Mouse (Mus musculus) forebrain, postnatal 0 days (tissue): Measurements from ENCODE around the gene Rassf5. TPM values are rescaled to one million over a fixed set of nuclear protein-coding genes. Genes with fewer than 3 reads are reported as not detected.

Experiments used
- ATAC-seq: fragments of 200-750 bp; cut with Nextera tagmentation; 2 replicates; pipeline ENCODE4 v1.8.0; 2017; ENCODE audit warnings: mild to moderate bottlenecking, moderate library complexity
- DNase-seq: peaks from one replicate; pipeline ENCODE4 v3.0.0-alpha.2; 2015
- H3K27ac ChIP-seq: fragments of 300-500 bp; sonication (generic); 2 replicates; pipeline ENCODE4 v1.5.1; 2014; ENCODE audit warnings: low read depth, mild to moderate bottlenecking, antibody characterized with exemption, low read length, moderate library complexity, mixed read lengths
- H3K27me3 ChIP-seq: fragments of 300-500 bp; sonication (generic); 2 replicates; pipeline ENCODE4 v1.6.1; 2014; ENCODE audit warnings: mild to moderate bottlenecking, low read length, mixed read lengths; ENCODE audit not compliant: insufficient read depth
- H3K36me3 ChIP-seq: fragments of 300-500 bp; sonication (generic); 2 replicates; pipeline ENCODE4 v1.6.1; 2014; ENCODE audit warnings: mild to moderate bottlenecking, moderate library complexity; ENCODE audit not compliant: insufficient read depth
- H3K4me1 ChIP-seq: fragments of 300-500 bp; sonication (generic); 2 replicates; pipeline ENCODE4 v1.6.1; 2014; ENCODE audit warnings: antibody characterized with exemption; ENCODE audit not compliant: insufficient read depth
- H3K4me2 ChIP-seq: fragments of 300-500 bp; sonication (generic); 2 replicates; pipeline ENCODE4 v1.6.1; 2014; ENCODE audit warnings: low read depth, mild to moderate bottlenecking, moderate library complexity
- H3K4me3 ChIP-seq: fragments of 300-500 bp; sonication (generic); 2 replicates; pipeline ENCODE4 v1.5.1; 2014; ENCODE audit warnings: low read depth, low read length, mixed read lengths
- H3K9ac ChIP-seq: fragments of 300-500 bp; sonication (generic); 2 replicates; pipeline ENCODE4 v1.6.1; 2014; ENCODE audit warnings: mild to moderate bottlenecking
- H3K9me3 ChIP-seq: fragments of 300-500 bp; sonication (generic); 2 replicates; pipeline ENCODE4 v1.6.1; 2016; ENCODE audit warnings: low read length
- CTCF ChIP-seq: sonication (generic); IDR thresholded peaks from 2 replicates; pipeline ENCODE4 v1.5.1; 2016; ENCODE audit warnings: antibody characterized with exemption, control low read depth, low read depth
- WGBS: fragments of 180-500 bp; shearing (Covaris S2); extraction: QIAGEN DNeasy Blood & Tissue Kit; methylation state at CpG from one replicate; pipeline ENCODE4 v1.1.7; 2014; 5-methylcytosine and 5-hydroxymethylcytosine counted together
- polyA plus RNA-seq: library from polyadenylated mRNA; unstranded; fragments of >200 nt; fragmentation: Nextera tagmentation; extraction: Ambion mirVana; gene quantifications from 2 replicates; pipeline ENCODE4 v1.2.1, GENCODE M21; 2015
- total RNA-seq: library from RNA; depleted of rRNA; stranded (reverse); fragments of >200 nt; gene quantifications from 2 replicates; pipeline ENCODE4 v1.2.3, GENCODE M21; 2014; rRNA removed

The Rassf5 gene
- total and polyA plus RNA-seq, 2 experiments from 2014 or later = 2.7 to 6.7 TPM

- TF ChIP-seq CTCF = no peak
- ATAC-seq (no peak), DNase-seq (no peak)
- Histone ChIP-seq H3K9me3 (no peaks in the 10 kb centered on the region), H3K27me3 (no peaks in the 10 kb centered on the region), H3K36me3 (peaks cover 8% of the 10 kb centered on the region), H3K4me1 (peaks cover 6% of the 10 kb centered on the region; the same call in 1 of the 2 replicates), H3K4me3 (no peak overlapping the region), H3K27ac (no peak overlapping the region), H3K9ac (0 out of 2 replicates have a peak overlapping the region, but pooled peaks have one; percentile 10), H3K4me2 (peak overlapping the region; percentile 73)
- 21% methylated on average over 8 of the region's 8 CpGs for WGBS
Measured at GRCm38 (mm10) chr1:131134942-131135522, 110.0 kb downstream of the Rassf5 start.

- H3K9ac ChIP-seq = no peak overlapping the region
Measured at GRCm38 (mm10) chr1:131134231-131134630, 110.8 kb downstream of the Rassf5 start.

More at GRCm38 (mm10) chr1:131134231-131134630, 110.8 kb downstream of the Rassf5 start:
- DNase-seq (peak; percentile 52), ATAC-seq (peak; percentile 5; the same call in 1 of the 2 replicates)
- Histone ChIP-seq H3K4me1 (peaks cover 5% of the 10 kb centered on the region; the same call in 1 of the 2 replicates), H3K4me3 (no peak overlapping the region), H3K27ac (no peak overlapping the region), H3K36me3 (peaks cover 16% of the 10 kb centered on the region), H3K27me3 (no peaks in the 10 kb centered on the region), H3K4me2 (peak overlapping the region; percentile 73; the same call in 1 of the 2 replicates), H3K9me3 (no peaks in the 10 kb centered on the region)
- no peak for TF ChIP-seq CTCF
- WGBS = 19% methylated on average over 6 of the region's 6 CpGs

Other genes with a start within 250 kb of the Rassf5 start
- gene Il10, start 225.4 kb downstream of the Rassf5 start, total RNA-seq = 0.15 TPM in 1 of 2 replicates, not detected in the other
- not detected in 2 replicates for gene Il10, start 225.4 kb downstream of the Rassf5 start, polyA plus RNA-seq
- 47.9 and 57.3 TPM in 2 replicates for gene Mapkapk2, start 147.4 kb downstream of the Rassf5 start, total RNA-seq
- 18.0 and 18.3 TPM in 2 replicates for gene Mapkapk2, start 147.4 kb downstream of the Rassf5 start, polyA plus RNA-seq
- 14.3 and 16.9 TPM in 2 replicates for gene Dyrk3, start 106.9 kb downstream of the Rassf5 start, total RNA-seq
- 17.7 and 19.1 TPM in 2 replicates for gene Dyrk3, start 106.9 kb downstream of the Rassf5 start, polyA plus RNA-seq
- 38.5 and 41.6 TPM in 2 replicates for gene Eif2d, start 92.1 kb downstream of the Rassf5 start, total RNA-seq
- gene Eif2d, start 92.1 kb downstream of the Rassf5 start, polyA plus RNA-seq = 49.3 and 49.8 TPM in 2 replicates
- gene Ikbke, start 34.3 kb upstream of the Rassf5 start, total RNA-seq = 1.9 and 2.6 TPM in 2 replicates
- 0.65 and 0.73 TPM in 2 replicates for gene Ikbke, start 34.3 kb upstream of the Rassf5 start, polyA plus RNA-seq